7 mouse cellular contexts compared by ENCODE assay signal in genomic region chr1:42607466-42608043, GRCm38 (mm10).
A peak's percentile ranks its signal among the peaks of the same experiment; 100 is the strongest.
DNase-seq lines count a peak whose midpoint lies in the region; ATAC-seq and TF ChIP-seq lines count a peak whose summit lies in the region.
"Not testable (repeated sequence)": the region's sequence is repeated elsewhere in the genome, so short reads cannot be mapped to it uniquely, and the experiment has no call there.

No protein-coding gene starts in this region.

- not testable (repeated sequence) for H3K36me3 ChIP-seq in embryonic facial prominence, embryonic 15.5 days; heart, embryonic 11.5 days (ENCODE audit: control insufficient read depth, insufficient read depth, low read length); hindbrain, embryonic 15.5 days; limb, embryonic 12.5 days; lung, embryonic 14.5 days (ENCODE audit: insufficient read depth); midbrain, embryonic 13.5 days; neural tube, embryonic 13.5 days

- TF ChIP-seq CTCF in lung, embryonic 14.5 days (IDR thresholded peaks at IDR 0.05; ENCODE audit: low read depth) = not testable (repeated sequence)

- H3K4me2 ChIP-seq in embryonic facial prominence, embryonic 15.5 days (replicated peaks); heart, embryonic 11.5 days; hindbrain, embryonic 15.5 days; limb, embryonic 12.5 days; lung, embryonic 14.5 days; midbrain, embryonic 13.5 days (replicated peaks); neural tube, embryonic 13.5 days: not testable (repeated sequence)

- 88% methylated on average over 4 of the region's 4 CpGs for whole genome bisulfite sequencing in embryonic facial prominence, embryonic 15.5 days
- 83% methylated on average over 4 of the region's 4 CpGs for WGBS in heart, embryonic 11.5 days (ENCODE audit: insufficient replicate concordance)
- 97% methylated on average over 4 of the region's 4 CpGs for WGBS in hindbrain, embryonic 15.5 days
- 85% methylated on average over 4 of the region's 4 CpGs for WGBS in limb, embryonic 12.5 days
- 93% methylated on average over 4 of the region's 4 CpGs for WGBS in lung, embryonic 14.5 days
- WGBS in midbrain, embryonic 13.5 days = 98% methylated on average over 4 of the region's 4 CpGs
- 99% methylated on average over 4 of the region's 4 CpGs for WGBS in neural tube, embryonic 13.5 days

- H3K4me1 ChIP-seq in embryonic facial prominence, embryonic 15.5 days; heart, embryonic 11.5 days (ENCODE audit: control insufficient read depth, insufficient read depth, low read length); hindbrain, embryonic 15.5 days (replicated peaks); limb, embryonic 12.5 days (replicated peaks); lung, embryonic 14.5 days (ENCODE audit: insufficient read depth); midbrain, embryonic 13.5 days (replicated peaks); neural tube, embryonic 13.5 days (replicated peaks): not testable (repeated sequence)

- H3K9me3 ChIP-seq in embryonic facial prominence, embryonic 15.5 days (replicated peaks); heart, embryonic 11.5 days (replicated peaks; ENCODE audit: control insufficient read depth, low read length); hindbrain, embryonic 15.5 days; limb, embryonic 12.5 days; lung, embryonic 14.5 days (ENCODE audit: low read depth, low read length); midbrain, embryonic 13.5 days; neural tube, embryonic 13.5 days: not testable (repeated sequence)

- H3K9ac ChIP-seq in embryonic facial prominence, embryonic 15.5 days; heart, embryonic 11.5 days (ENCODE audit: low read depth, low read length); hindbrain, embryonic 15.5 days; limb, embryonic 12.5 days (replicated peaks); lung, embryonic 14.5 days; midbrain, embryonic 13.5 days (replicated peaks); neural tube, embryonic 13.5 days: not testable (repeated sequence)

- not testable (repeated sequence) for H3K4me3 ChIP-seq in embryonic facial prominence, embryonic 15.5 days (replicated peaks); heart, embryonic 11.5 days (ENCODE audit: low read depth, low read length); hindbrain, embryonic 15.5 days; limb, embryonic 12.5 days (replicated peaks); lung, embryonic 14.5 days (ENCODE audit: low read depth, low read length); midbrain, embryonic 13.5 days (replicated peaks); neural tube, embryonic 13.5 days

- H3K27me3 ChIP-seq in embryonic facial prominence, embryonic 15.5 days; heart, embryonic 11.5 days (ENCODE audit: control insufficient read depth, insufficient read depth, low read length); hindbrain, embryonic 15.5 days; limb, embryonic 12.5 days; lung, embryonic 14.5 days (ENCODE audit: insufficient read depth, low read length); midbrain, embryonic 13.5 days; neural tube, embryonic 13.5 days: not testable (repeated sequence)

- peak; percentile 39; the same call in 1 of the 2 replicates for ATAC-seq in embryonic facial prominence, embryonic 15.5 days (ENCODE audit: insufficient number of reproducible peaks, low FRiP score, low TSS enrichment, low read depth)
- peak; percentile 14; the same call in 1 of the 2 replicates for ATAC-seq in heart, embryonic 11.5 days (replicated peaks; ENCODE audit: insufficient number of reproducible peaks, low FRiP score, low TSS enrichment)
- ATAC-seq in hindbrain, embryonic 15.5 days (ENCODE audit: low FRiP score, low read depth) = peak; percentile 63; the same call in 1 of the 2 replicates
- ATAC-seq in limb, embryonic 12.5 days (ENCODE audit: insufficient number of reproducible peaks, insufficient read depth, low FRiP score, low TSS enrichment, low read depth) = peak; percentile 82
- 0 out of 2 replicates have a peak, but pooled peaks have one; percentile 16 for ATAC-seq in lung, embryonic 14.5 days (ENCODE audit: insufficient read depth)
- ATAC-seq in midbrain, embryonic 13.5 days = peak; percentile 75
- ATAC-seq in neural tube, embryonic 13.5 days (ENCODE audit: low read depth) = 0 out of 2 replicates have a peak, but pooled peaks have one; percentile 47

- not testable (repeated sequence) for DNase-seq in lung, embryonic 14.5 days

- H3K27ac ChIP-seq in embryonic facial prominence, embryonic 15.5 days (replicated peaks); heart, embryonic 11.5 days (ENCODE audit: low read depth, low read length); hindbrain, embryonic 15.5 days (replicated peaks); limb, embryonic 12.5 days; lung, embryonic 14.5 days (ENCODE audit: low read depth); midbrain, embryonic 13.5 days; neural tube, embryonic 13.5 days (replicated peaks): not testable (repeated sequence)

Comparison
In these comparisons a context has a peak if more than half of its experiments do, and no peak if none do; other contexts are left out.
1. ATAC-seq: peak in every context shown above with its lines; median percentile 82 in limb, embryonic 12.5 days; 75 in midbrain, embryonic 13.5 days; 63 in hindbrain, embryonic 15.5 days; 47 in neural tube, embryonic 13.5 days; 39 in embryonic facial prominence, embryonic 15.5 days; 16 in lung, embryonic 14.5 days; 14 in heart, embryonic 11.5 days.